Mouse (Mus musculus) CH12F3 (cell line): ENCODE results near the gene Sgca.

Source experiments
- in situ Hi-C: fragments of 300-500 bp; cut with MboI; formaldehyde crosslinking; loops from 2 replicates; pipeline ENCODE4 v1.14.3; 2020; ENCODE audit warnings: low sequenced_read_pairs

The Sgca gene

DNA sequence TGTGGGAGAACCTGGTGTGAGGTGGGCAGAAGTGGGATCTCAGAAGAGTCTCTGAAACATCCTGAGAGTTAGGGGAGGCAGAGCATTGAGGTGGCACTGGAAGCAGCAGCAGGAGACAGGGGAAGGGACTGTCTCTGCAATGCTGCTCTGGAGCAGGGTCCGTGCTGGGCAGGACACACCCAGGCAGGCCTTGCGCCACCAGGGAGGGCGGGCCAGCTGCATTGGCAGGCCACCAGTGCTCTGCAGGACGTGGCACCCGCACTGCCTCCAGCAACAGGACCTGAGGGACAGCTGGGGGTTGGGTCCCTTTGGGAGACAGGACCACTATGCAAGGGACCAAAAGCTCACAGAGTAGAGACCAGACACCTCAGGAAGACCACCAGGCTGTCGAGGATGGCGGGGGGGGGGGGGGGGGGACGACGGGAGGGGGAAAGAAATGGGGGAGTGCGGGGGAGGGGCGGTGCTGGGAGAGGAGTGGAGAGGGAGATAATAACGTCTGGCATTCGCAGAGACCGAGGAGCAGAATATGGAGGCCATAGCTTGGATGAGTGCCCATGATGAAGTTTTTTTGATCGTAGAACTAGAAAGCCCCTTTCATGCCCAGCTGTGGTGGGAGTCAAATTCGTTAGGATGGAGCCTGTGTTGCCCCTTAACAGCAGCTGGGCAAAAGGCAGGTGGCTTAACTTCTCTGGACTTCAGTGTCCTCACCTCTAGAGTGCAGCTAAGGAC, 60.3 kb downstream of the Sgca start:
- in situ Hi-C loops, result no loop called here

DNA sequence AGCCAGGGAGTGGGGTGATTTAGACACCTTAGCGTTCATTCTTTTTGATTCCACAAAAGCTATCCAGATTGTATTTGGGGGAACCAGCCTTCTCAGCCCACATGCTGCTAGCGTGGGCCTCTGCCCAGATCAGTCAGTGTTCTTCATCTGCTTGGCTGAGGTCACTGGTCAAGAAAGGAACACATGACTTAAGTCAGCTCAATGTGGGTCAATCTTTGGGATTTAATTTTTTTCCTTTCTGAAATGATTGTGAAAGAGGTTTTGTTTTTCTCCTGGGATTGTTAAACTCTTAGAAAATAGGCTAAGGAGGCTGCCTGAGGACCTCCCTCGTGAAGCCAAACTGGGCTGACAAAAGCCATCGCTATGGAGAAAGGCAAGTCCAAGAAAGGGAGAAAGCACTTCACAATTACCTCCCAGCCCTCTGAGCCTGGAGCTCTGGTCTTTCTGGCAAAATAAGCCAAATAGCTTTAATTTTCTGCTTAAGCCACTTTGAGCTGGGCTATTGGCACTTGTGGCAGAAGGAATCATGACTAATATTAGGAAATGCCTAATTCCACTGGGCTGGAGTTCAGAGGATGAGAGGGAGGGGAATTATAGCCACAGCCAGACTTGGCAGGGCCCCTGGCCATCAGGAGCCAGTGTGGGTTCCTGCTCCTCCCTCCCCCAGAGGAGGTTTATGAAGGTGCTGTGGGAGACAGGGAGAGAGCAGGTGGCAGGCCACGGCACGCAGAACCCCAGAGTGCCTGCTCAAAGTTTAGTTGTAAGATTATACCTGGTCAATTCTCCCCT, 62.6 kb downstream of the Sgca start:
- in situ Hi-C loops, result no loop called here
